Mouse (Mus musculus) liver, embryonic 14.5 days (tissue): ENCODE results near the gene Olfr805.

Experiments
- CTCF ChIP-seq: IDR thresholded peaks from 2 replicates; pipeline ENCODE4 v1.5.1; 2016; ENCODE audit warnings: antibody characterized with exemption, low read depth, control low read depth
- EP300 ChIP-seq: IDR thresholded peaks from 2 replicates; pipeline ENCODE4 v1.6.1; 2016; ENCODE audit warnings: antibody characterized with exemption, low read depth

- TF ChIP-seq CTCF (no peak), EP300 (no peak)
Observed at GRCm38 (mm10) chr10:129702910-129703309, 26.3 kb downstream of the Olfr805 start, which contains the start of gene Olfr804.
